Mouse (Mus musculus) embryonic facial prominence, embryonic 15.5 days (tissue): ENCODE measurements around the gene Srd5a1. TPM values are rescaled to one million over a fixed set of nuclear protein-coding genes. Genes with fewer than 3 reads are reported as not detected.

ENCODE experiments used
- ATAC-seq: fragments of 200-750 bp; cut with Nextera tagmentation; 2 replicates; pipeline ENCODE4 v1.8.0; 2017; ENCODE audit warnings: low read depth, moderate TSS enrichment; ENCODE audit not compliant: insufficient number of reproducible peaks, low FRiP score, low TSS enrichment
- H3K27ac ChIP-seq: fragments of 300-500 bp; sonication (generic); replicated peaks from 2 replicates; pipeline ENCODE4 v1.5.1; 2015; ENCODE audit warnings: mild to moderate bottlenecking, inconsistent platforms
- H3K27me3 ChIP-seq: fragments of 300-500 bp; sonication (generic); 2 replicates; pipeline ENCODE4 v1.6.1; 2015; ENCODE audit warnings: inconsistent platforms
- H3K36me3 ChIP-seq: fragments of 300-500 bp; sonication (generic); 2 replicates; pipeline ENCODE4 v1.6.1; 2015; ENCODE audit warnings: mild to moderate bottlenecking, inconsistent platforms
- H3K4me1 ChIP-seq: fragments of 300-500 bp; sonication (generic); 2 replicates; pipeline ENCODE4 v1.6.1; 2015; ENCODE audit warnings: inconsistent platforms
- H3K4me2 ChIP-seq: fragments of 300-500 bp; sonication (generic); replicated peaks from 2 replicates; pipeline ENCODE4 v1.6.1; 2015; ENCODE audit warnings: mild to moderate bottlenecking, inconsistent platforms
- H3K4me3 ChIP-seq: fragments of 300-500 bp; sonication (generic); replicated peaks from 2 replicates; pipeline ENCODE4 v1.5.1; 2015; ENCODE audit warnings: mild to moderate bottlenecking, inconsistent platforms
- H3K9ac ChIP-seq: fragments of 300-500 bp; sonication (generic); 2 replicates; pipeline ENCODE4 v1.6.1; 2015; ENCODE audit warnings: inconsistent platforms
- H3K9me3 ChIP-seq: fragments of 300-500 bp; sonication (generic); replicated peaks from 2 replicates; pipeline ENCODE4 v1.6.1; 2016; ENCODE audit warnings: inconsistent platforms
- WGBS: fragments of 180-500 bp; shearing (Covaris S2); methylation state at CpG from one replicate; pipeline ENCODE4 v1.1.7; 2015; 5-methylcytosine and 5-hydroxymethylcytosine counted together
- polyA plus RNA-seq: library from polyadenylated mRNA; unstranded; fragments of >200 nt; fragmentation: Nextera tagmentation; extraction: Ambion mirVana; gene quantifications from 2 replicates; pipeline ENCODE4 v1.2.1, GENCODE M21; 2015

Srd5a1 gene
- polyA plus RNA-seq, 1 experiment from 2014 or later = 35.1 TPM

GRCm38 (mm10) chr13:69594577-69595256 lies 16.5 kb downstream of the Srd5a1 start:
- Histone ChIP-seq H3K36me3 (no peaks in the 10 kb centered on the region), H3K27ac (no peak overlapping the region)
- WGBS = 71% methylated on average over 7 of the region's 7 CpGs

GRCm38 (mm10) chr13:69593453-69593852 lies 17.8 kb downstream of the Srd5a1 start:
- Histone ChIP-seq H3K27ac (no peak overlapping the region; the same call in 1 of the 2 replicates), H3K4me2 (no peak overlapping the region)
- no peak for ATAC-seq

More at GRCm38 (mm10) chr13:69594577-69595256, 16.5 kb downstream of the Srd5a1 start:
- ATAC-seq = 0 out of 2 replicates have a peak, but pooled peaks have one; percentile 26
- no peaks in the 10 kb centered on the region for H3K27me3 ChIP-seq
- peaks cover 11% of the 10 kb centered on the region; the same call in 1 of the 2 replicates for H3K4me1 ChIP-seq
- H3K9ac ChIP-seq = no peak overlapping the region
- no peak overlapping the region for H3K4me3 ChIP-seq
- H3K9me3 ChIP-seq = no peaks in the 10 kb centered on the region
- no peak overlapping the region for H3K4me2 ChIP-seq

GRCm38 (mm10) chr13:69592226-69592625 lies 19.0 kb downstream of the Srd5a1 start:
- no peaks in the 10 kb centered on the region for H3K27me3 ChIP-seq
- H3K9me3 ChIP-seq = no peaks in the 10 kb centered on the region
- H3K4me1 ChIP-seq = peaks cover 11% of the 10 kb centered on the region; the same call in 1 of the 2 replicates
- 62% methylated on average over 8 of the region's 8 CpGs for WGBS
- no peak overlapping the region for H3K27ac ChIP-seq
- no peaks in the 10 kb centered on the region for H3K36me3 ChIP-seq
- H3K9ac ChIP-seq = no peak overlapping the region
- ATAC-seq = no peak
- no peak overlapping the region for H3K4me3 ChIP-seq
- H3K4me2 ChIP-seq = no peak overlapping the region

More at GRCm38 (mm10) chr13:69593453-69593852, 17.8 kb downstream of the Srd5a1 start:
- 77% methylated on average over 8 of the region's 8 CpGs for WGBS
- no peak overlapping the region for H3K4me3 ChIP-seq
- peaks cover 11% of the 10 kb centered on the region; the same call in 1 of the 2 replicates for H3K4me1 ChIP-seq
- no peaks in the 10 kb centered on the region for H3K9me3 ChIP-seq
- no peaks in the 10 kb centered on the region for H3K27me3 ChIP-seq
- no peaks in the 10 kb centered on the region for H3K36me3 ChIP-seq
- H3K9ac ChIP-seq = no peak overlapping the region

GRCm38 (mm10) chr13:69591338-69591737 lies 19.9 kb downstream of the Srd5a1 start:
- no peaks in the 10 kb centered on the region for H3K9me3 ChIP-seq
- H3K36me3 ChIP-seq = no peaks in the 10 kb centered on the region
- no peak overlapping the region for H3K4me2 ChIP-seq
- 0 out of 2 replicates have a peak overlapping the region, but pooled peaks have one; percentile 52 for H3K27ac ChIP-seq
- H3K9ac ChIP-seq = no peak overlapping the region
- ATAC-seq = no peak
- H3K27me3 ChIP-seq = no peaks in the 10 kb centered on the region
- no peak overlapping the region for H3K4me3 ChIP-seq
- WGBS = 87% methylated on average over 5 of the region's 5 CpGs
- H3K4me1 ChIP-seq = peaks cover 11% of the 10 kb centered on the region; the same call in 1 of the 2 replicates

GRCm38 (mm10) chr13:69588263-69588662 lies 23.0 kb downstream of the Srd5a1 start:
- ATAC-seq = no peak
- 65% methylated on average over 6 of the region's 6 CpGs for WGBS
- Histone ChIP-seq H3K9ac (no peak overlapping the region), H3K9me3 (no peaks in the 10 kb centered on the region), H3K27ac (no peak overlapping the region), H3K4me1 (peaks cover 7% of the 10 kb centered on the region; the same call in 1 of the 2 replicates), H3K4me2 (no peak overlapping the region), H3K27me3 (no peaks in the 10 kb centered on the region), H3K4me3 (no peak overlapping the region), H3K36me3 (no peaks in the 10 kb centered on the region)

- WGBS = 78% methylated on average over 3 of the region's 3 CpGs
- Histone ChIP-seq H3K4me1 (0 out of 2 replicates have a peak, but pooled peaks cover 4% of the 10 kb centered on the region), H3K9me3 (no peaks in the 10 kb centered on the region), H3K4me2 (no peak overlapping the region), H3K4me3 (no peak overlapping the region), H3K36me3 (no peaks in the 10 kb centered on the region), H3K27ac (no peak overlapping the region), H3K27me3 (no peaks in the 10 kb centered on the region), H3K9ac (no peak overlapping the region)
- no peak for ATAC-seq
Measured at GRCm38 (mm10) chr13:69587849-69588248, 23.4 kb downstream of the Srd5a1 start.

GRCm38 (mm10) chr13:69586337-69586736 lies 24.9 kb downstream of the Srd5a1 start:
- Histone ChIP-seq H3K4me1 (no peaks in the 10 kb centered on the region), H3K27me3 (no peaks in the 10 kb centered on the region), H3K36me3 (no peaks in the 10 kb centered on the region), H3K4me2 (no peak overlapping the region), H3K9me3 (no peaks in the 10 kb centered on the region), H3K9ac (no peak overlapping the region), H3K27ac (no peak overlapping the region), H3K4me3 (no peak overlapping the region)
- 59% methylated on average over 10 of the region's 10 CpGs for WGBS
- ATAC-seq = no peak

- no peak overlapping the region for H3K9ac ChIP-seq
- no peak overlapping the region for H3K4me2 ChIP-seq
- no peaks in the 10 kb centered on the region for H3K4me1 ChIP-seq
- no peak overlapping the region for H3K27ac ChIP-seq
- ATAC-seq = no peak
- H3K27me3 ChIP-seq = no peaks in the 10 kb centered on the region
- H3K9me3 ChIP-seq = no peaks in the 10 kb centered on the region
- no peak overlapping the region for H3K4me3 ChIP-seq
- 56% methylated on average over 6 of the region's 6 CpGs for WGBS
- H3K36me3 ChIP-seq = no peaks in the 10 kb centered on the region
Measured at GRCm38 (mm10) chr13:69585828-69586227, 25.4 kb downstream of the Srd5a1 start.

- Histone ChIP-seq H3K4me2 (no peak overlapping the region), H3K4me1 (no peaks in the 10 kb centered on the region), H3K4me3 (no peak overlapping the region), H3K9me3 (no peaks in the 10 kb centered on the region), H3K27me3 (no peaks in the 10 kb centered on the region), H3K9ac (no peak overlapping the region), H3K36me3 (no peaks in the 10 kb centered on the region), H3K27ac (no peak overlapping the region)
- ATAC-seq = no peak
- 85% methylated on average over 6 of the region's 6 CpGs for WGBS
Measured at GRCm38 (mm10) chr13:69583591-69583990, 27.7 kb downstream of the Srd5a1 start.

GRCm38 (mm10) chr13:69582411-69582810 lies 28.8 kb downstream of the Srd5a1 start:
- no peaks in the 10 kb centered on the region for H3K36me3 ChIP-seq
- H3K4me1 ChIP-seq = no peaks in the 10 kb centered on the region
- no peak overlapping the region for H3K27ac ChIP-seq
- no peak overlapping the region for H3K4me3 ChIP-seq
- H3K9ac ChIP-seq = no peak overlapping the region
- WGBS = 83% methylated on average over 6 of the region's 6 CpGs
- ATAC-seq = no peak
- H3K27me3 ChIP-seq = no peaks in the 10 kb centered on the region
- no peaks in the 10 kb centered on the region for H3K9me3 ChIP-seq
- no peak overlapping the region for H3K4me2 ChIP-seq

GRCm38 (mm10) chr13:69577181-69577834 lies 33.9 kb downstream of the Srd5a1 start:
- Histone ChIP-seq H3K9ac (no peak overlapping the region), H3K4me1 (no peaks in the 10 kb centered on the region), H3K27ac (no peak overlapping the region), H3K9me3 (no peaks in the 10 kb centered on the region), H3K4me3 (no peak overlapping the region), H3K36me3 (no peaks in the 10 kb centered on the region), H3K4me2 (no peak overlapping the region), H3K27me3 (no peaks in the 10 kb centered on the region)
- ATAC-seq = no peak
- 92% methylated on average over 16 of the region's 16 CpGs for WGBS
